Mouse (Mus musculus): ENCODE measurements at regions not wholly inside any gene's neighbourhood (a gene's known extent, or its start where the extent isn't known, plus 50 kb on each side); places are given as distances from the start of the nearest gene placed in this dataset.

- DNase-seq (ENCODE audit: low spot score in 2 of 2) = peak; percentile 76
- intact Hi-C loops (cut with DNase I) = loop anchor here (5.0 kb wide), 2 partner anchors 446 to 536 kb away; partner anchors contain the start of gene Ikzf2
Measured at GRCm38 (mm10) chr1:69241502-69242214, 133.8 kb upstream of the Erbb4 start.

- DNase-seq (ENCODE audit: low spot score in 2 of 2) = no peak
- intact Hi-C loops (cut with DNase I) = no loop called here
Measured at GRCm38 (mm10) chr1:69227864-69228263, 120.0 kb upstream of the Erbb4 start.

- intact Hi-C loops (cut with DNase I) = no loop called here
- DNase-seq (ENCODE audit: low spot score in 2 of 2) = no peak
Measured at GRCm38 (mm10) chr1:69212896-69213500, 105.1 kb upstream of the Erbb4 start.

- no peak for DNase-seq (ENCODE audit: low spot score in 2 of 2)
- intact Hi-C loops (cut with DNase I) = no loop called here
Measured at GRCm38 (mm10) chr1:69202745-69203144, 94.9 kb upstream of the Erbb4 start.

GRCm38 (mm10) chr1:69165202-69165601, 57.3 kb upstream of the Erbb4 start:
- intact Hi-C loops (cut with DNase I) = loop anchor here (10.0 kb wide), 1 partner anchor 610 kb away; no protein-coding TSS in a partner anchor
- peak in 1 of 2 experiments; percentile 22 for DNase-seq (ENCODE audit: low spot score in 2 of 2)
